Mouse (Mus musculus) kidney, embryonic 14.5 days (tissue): ENCODE measurements around the gene Atxn7l3. TPM values are rescaled to one million over a fixed set of nuclear protein-coding genes. Genes with fewer than 3 reads are reported as not detected.

Experiments
- ATAC-seq: fragments of 200-750 bp; cut with Nextera tagmentation; 2 replicates; pipeline ENCODE4 v1.8.0; 2017; ENCODE audit warnings: moderate number of reproducible peaks, mild to moderate bottlenecking, moderate TSS enrichment, moderate library complexity; ENCODE audit not compliant: low FRiP score, low TSS enrichment
- H3K27ac ChIP-seq: fragments of 300-500 bp; sonication (generic); 2 replicates; pipeline ENCODE4 v1.5.1; 2014; ENCODE audit warnings: low read depth, mild to moderate bottlenecking, low read length, moderate library complexity, mixed read lengths
- H3K27me3 ChIP-seq: fragments of 300-500 bp; sonication (generic); 2 replicates; pipeline ENCODE4 v1.6.1; 2014; ENCODE audit warnings: mild to moderate bottlenecking, low read length; ENCODE audit not compliant: control insufficient read depth, insufficient read depth
- H3K36me3 ChIP-seq: fragments of 300-500 bp; sonication (generic); 2 replicates; pipeline ENCODE4 v1.6.1; 2014; ENCODE audit warnings: low read length, mixed read lengths; ENCODE audit not compliant: control insufficient read depth, insufficient read depth
- H3K4me1 ChIP-seq: fragments of 300-500 bp; sonication (generic); 2 replicates; pipeline ENCODE4 v1.6.1; 2014; ENCODE audit warnings: low read length, mixed read lengths; ENCODE audit not compliant: control insufficient read depth, insufficient read depth
- H3K4me2 ChIP-seq: fragments of 300-500 bp; sonication (generic); replicated peaks from 2 replicates; pipeline ENCODE4 v1.6.1; 2014; ENCODE audit warnings: low read depth, mild to moderate bottlenecking, low read length
- H3K4me3 ChIP-seq: fragments of 300-500 bp; sonication (generic); 2 replicates; pipeline ENCODE4 v1.5.1; 2014; ENCODE audit warnings: mild to moderate bottlenecking, low read length
- H3K9ac ChIP-seq: fragments of 300-500 bp; sonication (generic); 2 replicates; pipeline ENCODE4 v1.6.1; 2014; ENCODE audit warnings: low read depth, mild to moderate bottlenecking, low read length, moderate library complexity
- H3K9me3 ChIP-seq: fragments of 300-500 bp; sonication (generic); 2 replicates; pipeline ENCODE4 v1.6.1; 2016; ENCODE audit warnings: low read length; ENCODE audit not compliant: control insufficient read depth
- WGBS: fragments of 180-500 bp; shearing (Covaris S2); extraction: QIAGEN DNeasy Blood & Tissue Kit; methylation state at CpG from one replicate; pipeline ENCODE4 v1.1.7; 2014; 5-methylcytosine and 5-hydroxymethylcytosine counted together
- polyA plus RNA-seq: library from polyadenylated mRNA; unstranded; fragments of >200 nt; fragmentation: Nextera tagmentation; extraction: Ambion mirVana; gene quantifications from 2 replicates; pipeline ENCODE4 v1.2.1, GENCODE M21; 2014

Gene Atxn7l3
- polyA plus RNA-seq, 1 experiment from 2014 or later = 18.6 TPM

- H3K4me1 ChIP-seq = peaks cover 6% of the 10 kb centered on the region; the same call in 1 of the 2 replicates
- no peak for ATAC-seq
- H3K27ac ChIP-seq = no peak overlapping the region
- WGBS = 84% methylated on average over 11 of the region's 11 CpGs
- no peaks in the 10 kb centered on the region for H3K27me3 ChIP-seq
- no peak overlapping the region for H3K9ac ChIP-seq
- H3K4me3 ChIP-seq = no peak overlapping the region
- no peak overlapping the region for H3K4me2 ChIP-seq
- no peaks in the 10 kb centered on the region for H3K9me3 ChIP-seq
- peaks cover 67% of the 10 kb centered on the region for H3K36me3 ChIP-seq
Measured at GRCm38 (mm10) chr11:102291051-102291535, 5.3 kb downstream of the Atxn7l3 start.

GRCm38 (mm10) chr11:102290141-102290540 is 6.3 kb downstream of the Atxn7l3 start:
- no peaks in the 10 kb centered on the region for H3K9me3 ChIP-seq
- WGBS = 87% methylated on average over 4 of the region's 4 CpGs
- peaks cover 12% of the 10 kb centered on the region; the same call in 1 of the 2 replicates for H3K4me1 ChIP-seq
- no peak overlapping the region for H3K4me2 ChIP-seq
- no peak overlapping the region for H3K9ac ChIP-seq
- no peak overlapping the region for H3K4me3 ChIP-seq
- H3K36me3 ChIP-seq = peaks cover 67% of the 10 kb centered on the region
- H3K27ac ChIP-seq = no peak overlapping the region
- H3K27me3 ChIP-seq = no peaks in the 10 kb centered on the region
- no peak for ATAC-seq

GRCm38 (mm10) chr11:102289511-102290100 is 6.8 kb downstream of the Atxn7l3 start:
- H3K27ac ChIP-seq = no peak overlapping the region
- 50% methylated on average over 6 of the region's 6 CpGs for WGBS
- H3K36me3 ChIP-seq = peaks cover 67% of the 10 kb centered on the region
- H3K9me3 ChIP-seq = no peaks in the 10 kb centered on the region
- peaks cover 6% of the 10 kb centered on the region; the same call in 1 of the 2 replicates for H3K4me1 ChIP-seq
- no peak overlapping the region for H3K4me2 ChIP-seq
- no peaks in the 10 kb centered on the region for H3K27me3 ChIP-seq
- ATAC-seq = no peak
- no peak overlapping the region for H3K9ac ChIP-seq
- H3K4me3 ChIP-seq = no peak overlapping the region

GRCm38 (mm10) chr11:102288913-102289312 is 7.5 kb downstream of the Atxn7l3 start:
- H3K36me3 ChIP-seq = peaks cover 62% of the 10 kb centered on the region
- H3K27ac ChIP-seq = no peak overlapping the region
- H3K4me1 ChIP-seq = peaks cover 6% of the 10 kb centered on the region; the same call in 1 of the 2 replicates
- no peaks in the 10 kb centered on the region for H3K27me3 ChIP-seq
- H3K4me3 ChIP-seq = no peak overlapping the region
- no peak for ATAC-seq
- H3K9ac ChIP-seq = no peak overlapping the region
- H3K4me2 ChIP-seq = no peak overlapping the region
- no peaks in the 10 kb centered on the region for H3K9me3 ChIP-seq
- WGBS = 66% methylated on average over 2 of the region's 2 CpGs

GRCm38 (mm10) chr11:102288027-102288804 is 8.2 kb downstream of the Atxn7l3 start:
- no peak overlapping the region for H3K9ac ChIP-seq
- peaks cover 56% of the 10 kb centered on the region for H3K36me3 ChIP-seq
- no peak overlapping the region for H3K4me2 ChIP-seq
- H3K9me3 ChIP-seq = no peaks in the 10 kb centered on the region
- H3K4me3 ChIP-seq = no peak overlapping the region
- peaks cover 6% of the 10 kb centered on the region; the same call in 1 of the 2 replicates for H3K4me1 ChIP-seq
- WGBS = 82% methylated on average over 8 of the region's 8 CpGs
- no peaks in the 10 kb centered on the region for H3K27me3 ChIP-seq
- no peak overlapping the region for H3K27ac ChIP-seq
- ATAC-seq = no peak

- Histone ChIP-seq H3K9me3 (no peaks in the 10 kb centered on the region), H3K4me3 (no peak overlapping the region), H3K27me3 (no peaks in the 10 kb centered on the region), H3K4me2 (no peak overlapping the region), H3K27ac (no peak overlapping the region), H3K4me1 (peaks cover 6% of the 10 kb centered on the region; the same call in 1 of the 2 replicates), H3K9ac (no peak overlapping the region), H3K36me3 (peaks cover 48% of the 10 kb centered on the region)
- no peak for ATAC-seq
- WGBS = 87% methylated on average over 8 of the region's 8 CpGs
Measured at GRCm38 (mm10) chr11:102287485-102287884, 8.9 kb downstream of the Atxn7l3 start.

- Histone ChIP-seq H3K27me3 (no peaks in the 10 kb centered on the region), H3K4me2 (peak overlapping the region; percentile 57), H3K4me3 (peak overlapping the region; percentile 79), H3K36me3 (peaks cover 28% of the 10 kb centered on the region), H3K27ac (peak overlapping the region; percentile 79; the same call in 1 of the 2 replicates), H3K9me3 (no peaks in the 10 kb centered on the region), H3K9ac (peak overlapping the region; percentile 72), H3K4me1 (peaks cover 6% of the 10 kb centered on the region; the same call in 1 of the 2 replicates)
- ATAC-seq = peak; percentile 67
- 4% methylated on average over 31 of the region's 31 CpGs for WGBS
Measured at GRCm38 (mm10) chr11:102285095-102285834, 11.2 kb downstream of the Atxn7l3 start.

- WGBS = under 1% methylated on average over 32 of the region's 32 CpGs
- Histone ChIP-seq H3K4me1 (peaks cover 6% of the 10 kb centered on the region; the same call in 1 of the 2 replicates), H3K27me3 (no peaks in the 10 kb centered on the region), H3K4me3 (peak within 1 kb of the TSS; percentile 79), H3K36me3 (peaks cover 25% of the 10 kb centered on the region), H3K27ac (peak within 1 kb of the TSS; percentile 79; the same call in 1 of the 2 replicates), H3K4me2 (peak within 1 kb of the TSS; percentile 57), H3K9ac (peak within 1 kb of the TSS; percentile 72), H3K9me3 (no peaks in the 10 kb centered on the region)
- ATAC-seq = peak; percentile 87
Measured at GRCm38 (mm10) chr11:102284501-102285094, 11.8 kb downstream of the Atxn7l3 start, which contains the start of gene Tmub2. Tmub2 (plus strand) TSS chr11:102284931.
